Mouse (Mus musculus) thymus, adult 2 months (tissue): Measurements from ENCODE around the gene Prex1.

Source experiments
- CTCF ChIP-seq: fragments of 200-500 bp; IDR thresholded peaks from 2 replicates; pipeline ENCODE4 v1.5.1; 2012; ENCODE audit warnings: mild to moderate bottlenecking, control low read depth, low read length, moderate library complexity, borderline replicate concordance; ENCODE audit not compliant: control insufficient read depth, poor library complexity, insufficient read depth; ENCODE audit errors: extremely low read depth
- POLR2A ChIP-seq: fragments of 200-500 bp; IDR thresholded peaks from 2 replicates; pipeline ENCODE4 v1.6.1; 2012; ENCODE audit warnings: mild to moderate bottlenecking, low read length, control low read depth, moderate library complexity; ENCODE audit not compliant: control insufficient read depth, poor library complexity, insufficient read depth; ENCODE audit errors: extremely low read depth

GRCm38 (mm10) chr2:166584491-166584890, 129.1 kb downstream of the Prex1 start:
- no peak for TF ChIP-seq CTCF
- no peak for TF ChIP-seq POLR2A
